Mouse (Mus musculus) heart, postnatal 0 days (tissue): ENCODE data around the gene Lfng. TPM values are rescaled to one million over a fixed set of nuclear protein-coding genes. Genes with fewer than 3 reads are reported as not detected.
A peak's percentile ranks its signal among the peaks of the same experiment; 100 is the strongest.

Experiments used
- ATAC-seq: fragments of 200-750 bp; cut with Nextera tagmentation; 2 replicates; pipeline ENCODE4 v1.8.0; 2017; ENCODE audit warnings: low read depth, moderate number of reproducible peaks, moderate library complexity; ENCODE audit not compliant: insufficient read depth
- DNase-seq: peaks from one replicate; pipeline ENCODE4 v3.0.0-alpha.2; 2016; ENCODE audit warnings: low spot score
- H3K27ac ChIP-seq: fragments of 300-500 bp; sonication (generic); 2 replicates; pipeline ENCODE4 v1.5.1; 2014; ENCODE audit warnings: low read depth, mild to moderate bottlenecking
- H3K27me3 ChIP-seq: fragments of 300-500 bp; sonication (generic); 2 replicates; pipeline ENCODE4 v1.6.1; 2014; ENCODE audit warnings: low read length, mixed read lengths; ENCODE audit not compliant: control insufficient read depth, insufficient read depth
- H3K36me3 ChIP-seq: fragments of 300-500 bp; sonication (generic); replicated peaks from 2 replicates; pipeline ENCODE4 v1.6.1; 2014; ENCODE audit warnings: low read length, mixed read lengths; ENCODE audit not compliant: control insufficient read depth, insufficient read depth
- H3K4me1 ChIP-seq: fragments of 300-500 bp; sonication (generic); 2 replicates; pipeline ENCODE4 v1.6.1; 2014; ENCODE audit warnings: antibody characterized with exemption; ENCODE audit not compliant: control insufficient read depth, insufficient read depth
- H3K4me2 ChIP-seq: fragments of 300-500 bp; sonication (generic); 2 replicates; pipeline ENCODE4 v1.6.1; 2014; ENCODE audit warnings: low read depth, mild to moderate bottlenecking, low read length, moderate library complexity
- H3K4me3 ChIP-seq: fragments of 300-500 bp; sonication (generic); 2 replicates; pipeline ENCODE4 v1.5.1; 2014; ENCODE audit warnings: low read depth, low read length
- H3K9ac ChIP-seq: fragments of 300-500 bp; sonication (generic); replicated peaks from 2 replicates; pipeline ENCODE4 v1.6.1; 2014; ENCODE audit warnings: low read depth, low read length, mixed read lengths
- H3K9me3 ChIP-seq: fragments of 300-500 bp; sonication (generic); replicated peaks from 2 replicates; pipeline ENCODE4 v1.6.1; 2016; ENCODE audit warnings: low read length; ENCODE audit not compliant: control insufficient read depth
- CTCF ChIP-seq: IDR thresholded peaks from 2 replicates; pipeline ENCODE4 v1.5.1; 2016; ENCODE audit warnings: antibody characterized with exemption, control low read depth, low read depth
- EP300 ChIP-seq: IDR thresholded peaks from 2 replicates; pipeline ENCODE4 v1.6.1; 2016; ENCODE audit warnings: antibody characterized with exemption, low read depth
- WGBS: fragments of 180-500 bp; shearing (Covaris S2); extraction: QIAGEN DNeasy Blood & Tissue Kit; methylation state at CpG from one replicate; pipeline ENCODE4 v1.1.7; 2014; 5-methylcytosine and 5-hydroxymethylcytosine counted together
- polyA plus RNA-seq: library from polyadenylated mRNA; unstranded; fragments of >200 nt; fragmentation: Nextera tagmentation; extraction: Ambion mirVana; gene quantifications from 2 replicates; pipeline ENCODE4 v1.2.1, GENCODE M21; 2015
- total RNA-seq: library from RNA; depleted of rRNA; stranded (reverse); fragments of >200 nt; gene quantifications from 2 replicates; pipeline ENCODE4 v1.2.3, GENCODE M21; 2014; ENCODE audit warnings: low replicate concordance

Gene Lfng
- total and polyA plus RNA-seq, 2 experiments from 2014 or later: 4.4 to 8.2 TPM

GRCm38 (mm10) chr5:140617714-140618113 lies 10.6 kb downstream of the Lfng start:
- 0 out of 2 replicates have a peak, but pooled peaks cover 4% of the 10 kb centered on the region for H3K27me3 ChIP-seq
- H3K4me1 ChIP-seq: no peaks in the 10 kb centered on the region
- no peak overlapping the region for H3K9ac ChIP-seq
- TF ChIP-seq CTCF (no peak), EP300 (no peak)
- no peaks in the 10 kb centered on the region for H3K9me3 ChIP-seq
- peaks cover 8% of the 10 kb centered on the region for H3K36me3 ChIP-seq
- DNase-seq (no peak), ATAC-seq (no peak)
- WGBS: 66% methylated on average over 5 of the region's 5 CpGs
- H3K4me3 ChIP-seq: no peak overlapping the region
- no peak overlapping the region for H3K27ac ChIP-seq
- H3K4me2 ChIP-seq: no peak overlapping the region

- DNase-seq (peak; percentile 54), ATAC-seq (0 out of 2 replicates have a peak, but pooled peaks have one; percentile 37)
- Histone ChIP-seq H3K4me2 (no peak overlapping the region), H3K9ac (no peak overlapping the region), H3K4me1 (no peaks in the 10 kb centered on the region), H3K4me3 (no peak overlapping the region), H3K36me3 (peaks cover 22% of the 10 kb centered on the region), H3K27ac (no peak overlapping the region), H3K27me3 (no peaks in the 10 kb centered on the region), H3K9me3 (no peaks in the 10 kb centered on the region)
- TF ChIP-seq EP300 (no peak), CTCF (peak; percentile 84)
- 19% methylated on average over 6 of the region's 6 CpGs for WGBS
Observed at GRCm38 (mm10) chr5:140619151-140619771, 12.1 kb downstream of the Lfng start.

- Histone ChIP-seq H3K27me3 (no peaks in the 10 kb centered on the region), H3K4me2 (no peak overlapping the region), H3K9ac (no peak overlapping the region), H3K4me1 (no peaks in the 10 kb centered on the region), H3K36me3 (peaks cover 30% of the 10 kb centered on the region), H3K27ac (no peak overlapping the region), H3K9me3 (no peaks in the 10 kb centered on the region), H3K4me3 (no peak overlapping the region)
- no peak for DNase-seq
- ATAC-seq: no peak
- TF ChIP-seq CTCF (no peak), EP300 (no peak)
- 52% methylated on average over 7 of the region's 7 CpGs for WGBS
Observed at GRCm38 (mm10) chr5:140619895-140620736, 13.0 kb downstream of the Lfng start.

GRCm38 (mm10) chr5:140621092-140621491 lies 14.0 kb downstream of the Lfng start:
- TF ChIP-seq CTCF: no peak
- no peak for TF ChIP-seq EP300
- H3K9me3 ChIP-seq: no peaks in the 10 kb centered on the region
- WGBS: 71% methylated on average over 9 of the region's 9 CpGs
- H3K4me3 ChIP-seq: no peak overlapping the region
- H3K4me1 ChIP-seq: no peaks in the 10 kb centered on the region
- H3K27ac ChIP-seq: no peak overlapping the region
- no peaks in the 10 kb centered on the region for H3K27me3 ChIP-seq
- ATAC-seq (no peak), DNase-seq (no peak)
- H3K4me2 ChIP-seq: no peak overlapping the region
- H3K36me3 ChIP-seq: peaks cover 34% of the 10 kb centered on the region
- H3K9ac ChIP-seq: no peak overlapping the region

GRCm38 (mm10) chr5:140621517-140621916 lies 14.4 kb downstream of the Lfng start:
- H3K9me3 ChIP-seq: no peaks in the 10 kb centered on the region
- H3K4me1 ChIP-seq: no peaks in the 10 kb centered on the region
- no peak overlapping the region for H3K9ac ChIP-seq
- H3K4me2 ChIP-seq: no peak overlapping the region
- no peak overlapping the region for H3K4me3 ChIP-seq
- H3K27ac ChIP-seq: no peak overlapping the region
- 61% methylated on average over 10 of the region's 10 CpGs for WGBS
- no peaks in the 10 kb centered on the region for H3K27me3 ChIP-seq
- peaks cover 39% of the 10 kb centered on the region for H3K36me3 ChIP-seq
- TF ChIP-seq EP300: no peak
- TF ChIP-seq CTCF: no peak
- ATAC-seq (no peak), DNase-seq (no peak)
